Mouse (Mus musculus) gastrocnemius, adult 2 months (tissue): Measurements from ENCODE around the gene Ush2a. TPM values are rescaled to one million over a fixed set of nuclear protein-coding genes. Genes with fewer than 3 reads are reported as not detected.

Experiments
- DNase-seq: peaks from one replicate; pipeline ENCODE4 v3.0.0; 2022
- H3K27ac ChIP-seq: fragments of 200-600 bp; 2 replicates; pipeline ENCODE4 v1.8.1; 2022; ENCODE audit warnings: mild to moderate bottlenecking
- H3K4me3 ChIP-seq: fragments of 200-600 bp; 2 replicates; pipeline ENCODE4 v1.8.1; 2022; ENCODE audit warnings: mild to moderate bottlenecking, moderate library complexity
- CTCF ChIP-seq: fragments of 200-600 bp; IDR thresholded peaks from 2 replicates; pipeline ENCODE4 v1.8.1; 2022; ENCODE audit warnings: antibody characterized with exemption, mild to moderate bottlenecking, moderate library complexity
- intact Hi-C: fragments of 180-260 bp; cut with DNase I; formaldehyde crosslinking; loops from one replicate; pipeline ENCODE4 v1.15.1; 2025
- total RNA-seq, 2 experiments: library from RNA; stranded (reverse); gene quantifications; 2 replicates each; pipeline ENCODE4 v1.2.3; 2021

The Ush2a gene
- total RNA-seq, 2 experiments from 2014 or later, result not detected

GRCm38 (mm10) chr1:188581136-188581535, 319.3 kb downstream of the Ush2a start:
- no peak for TF ChIP-seq CTCF
- intact Hi-C loops, result no loop called here
- no peak overlapping the region for H3K27ac ChIP-seq
- DNase-seq, result no peak
- no peak overlapping the region for H3K4me3 ChIP-seq

GRCm38 (mm10) chr1:188595251-188595650, 333.4 kb downstream of the Ush2a start:
- no peak overlapping the region for H3K27ac ChIP-seq
- no peak for TF ChIP-seq CTCF
- DNase-seq, result no peak
- H3K4me3 ChIP-seq, result no peak overlapping the region
- intact Hi-C loops, result no loop called here

- DNase-seq, result no peak
- intact Hi-C loops, result no loop called here
- no peak overlapping the region for H3K27ac ChIP-seq
- no peak overlapping the region for H3K4me3 ChIP-seq
- TF ChIP-seq CTCF, result peak; percentile 46
Measured at GRCm38 (mm10) chr1:188598052-188598451, 336.2 kb downstream of the Ush2a start.

GRCm38 (mm10) chr1:188599134-188599533, 337.3 kb downstream of the Ush2a start:
- Histone ChIP-seq H3K4me3 (no peak overlapping the region), H3K27ac (no peak overlapping the region)
- DNase-seq, result no peak
- no peak for TF ChIP-seq CTCF
- intact Hi-C loops, result no loop called here

DNA sequence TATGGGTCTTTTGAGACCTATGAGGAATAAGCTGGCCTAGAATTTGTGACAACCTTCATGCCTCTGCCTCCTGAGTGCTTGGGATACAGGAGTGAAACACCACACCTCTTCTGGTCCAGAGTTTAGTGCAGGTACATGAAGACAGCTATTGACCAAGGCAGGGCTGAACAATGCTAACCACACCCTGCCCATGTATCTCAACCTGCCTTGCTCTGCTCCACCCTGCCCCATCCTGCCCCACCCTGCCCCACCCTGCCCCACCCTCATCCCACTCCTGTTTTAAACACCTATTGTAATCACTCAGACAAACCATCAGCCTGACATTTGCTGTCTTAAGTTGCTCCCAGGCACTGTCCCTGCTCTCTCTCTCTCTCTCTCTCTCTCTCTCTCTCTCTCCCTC, 344.6 kb downstream of the Ush2a start:
- intact Hi-C loops, result no loop called here
- no peak for TF ChIP-seq CTCF
- no peak overlapping the region for H3K27ac ChIP-seq
- H3K4me3 ChIP-seq, result no peak overlapping the region
- DNase-seq, result no peak

GRCm38 (mm10) chr1:188616547-188616946, 354.7 kb downstream of the Ush2a start:
- Histone ChIP-seq H3K27ac (no peak overlapping the region), H3K4me3 (no peak overlapping the region)
- no peak for DNase-seq
- TF ChIP-seq CTCF, result no peak
- intact Hi-C loops, result no loop called here

DNA sequence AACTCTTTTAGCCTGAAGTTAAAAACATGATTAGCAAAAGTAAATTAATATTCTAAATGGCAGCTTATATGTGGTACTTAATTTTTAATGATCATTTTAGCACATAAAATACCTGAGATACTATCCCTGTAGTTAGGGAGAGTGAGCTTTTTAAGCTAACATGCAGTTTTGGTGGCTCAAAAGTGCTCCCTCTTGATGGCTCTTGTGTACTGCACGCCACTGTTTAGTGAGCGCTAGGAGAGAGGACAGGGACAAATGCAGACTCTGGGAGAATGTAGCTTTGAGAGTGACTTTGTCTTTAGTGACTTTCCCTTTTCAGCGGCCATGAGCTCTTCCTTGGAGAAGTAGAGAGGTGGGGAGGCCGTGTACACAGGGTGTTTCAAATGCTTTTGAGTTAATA, 371.9 kb downstream of the Ush2a start:
- peak; percentile 35 for TF ChIP-seq CTCF
- intact Hi-C loops, result no loop called here
- no peak overlapping the region for H3K4me3 ChIP-seq
- no peak overlapping the region for H3K27ac ChIP-seq
- no peak for DNase-seq

- Histone ChIP-seq H3K27ac (no peak overlapping the region), H3K4me3 (no peak overlapping the region)
- TF ChIP-seq CTCF, result no peak
- no peak for DNase-seq
- intact Hi-C loops, result no loop called here
Measured at GRCm38 (mm10) chr1:188639666-188640065, 377.8 kb downstream of the Ush2a start.

GRCm38 (mm10) chr1:188643156-188643555, 381.3 kb downstream of the Ush2a start:
- Histone ChIP-seq H3K27ac (no peak overlapping the region), H3K4me3 (no peak overlapping the region)
- no peak for DNase-seq
- no peak for TF ChIP-seq CTCF
- intact Hi-C loops, result no loop called here

GRCm38 (mm10) chr1:188653001-188653400, 391.2 kb downstream of the Ush2a start:
- TF ChIP-seq CTCF, result no peak
- no peak overlapping the region for H3K27ac ChIP-seq
- DNase-seq, result no peak
- intact Hi-C loops, result no loop called here
- no peak overlapping the region for H3K4me3 ChIP-seq

GRCm38 (mm10) chr1:188656121-188656520, 394.3 kb downstream of the Ush2a start:
- no peak for TF ChIP-seq CTCF
- no peak overlapping the region for H3K27ac ChIP-seq
- intact Hi-C loops, result no loop called here
- H3K4me3 ChIP-seq, result no peak overlapping the region
- DNase-seq, result no peak

GRCm38 (mm10) chr1:188659159-188659558, 397.3 kb downstream of the Ush2a start:
- intact Hi-C loops, result no loop called here
- DNase-seq, result no peak
- no peak for TF ChIP-seq CTCF
- no peak overlapping the region for H3K27ac ChIP-seq
- H3K4me3 ChIP-seq, result no peak overlapping the region

- peak overlapping the region; percentile 16; the same call in 1 of the 2 replicates for H3K27ac ChIP-seq
- peak overlapping the region; percentile 37; the same call in 1 of the 2 replicates for H3K4me3 ChIP-seq
- no peak for TF ChIP-seq CTCF
- intact Hi-C loops, result no loop called here
- DNase-seq, result no peak
Measured at GRCm38 (mm10) chr1:188660339-188660738, 398.5 kb downstream of the Ush2a start.

DNA sequence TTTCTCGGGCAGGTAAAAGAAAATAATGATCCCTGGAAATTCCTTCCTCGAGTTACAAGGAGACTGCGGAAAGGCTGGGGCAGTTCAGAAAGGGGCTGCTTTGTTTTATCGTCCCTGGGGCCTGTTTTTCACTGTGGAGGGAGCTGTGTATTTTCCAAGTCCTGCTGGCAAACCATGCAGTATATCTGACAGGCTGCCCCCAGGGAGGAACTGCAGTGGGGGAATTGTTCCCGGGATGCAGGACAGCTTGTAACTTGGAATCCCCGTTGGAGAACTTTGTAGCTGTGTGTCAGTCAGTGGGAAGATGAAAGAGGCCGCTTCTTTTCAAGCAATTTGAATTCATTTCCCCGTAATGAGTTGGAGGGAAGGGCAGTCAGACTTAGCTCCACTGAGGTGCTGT, 399.1 kb downstream of the Ush2a start:
- intact Hi-C loops, result no loop called here
- H3K4me3 ChIP-seq, result peak overlapping the region; percentile 37
- H3K27ac ChIP-seq, result peak overlapping the region; percentile 16; the same call in 1 of the 2 replicates
- DNase-seq, result no peak
- no peak for TF ChIP-seq CTCF

- no peak overlapping the region for H3K27ac ChIP-seq
- intact Hi-C loops, result no loop called here
- H3K4me3 ChIP-seq, result no peak overlapping the region
- TF ChIP-seq CTCF, result no peak
- DNase-seq, result no peak
Measured at GRCm38 (mm10) chr1:188667460-188667859, 405.6 kb downstream of the Ush2a start.
